Mouse (Mus musculus) CH12.LX (cell line): ENCODE results near the gene Pde9a. TPM values are rescaled to one million over a fixed set of nuclear protein-coding genes. Genes with fewer than 3 reads are reported as not detected.

Source experiments
- DNase-seq: peaks from one replicate; pipeline ENCODE4 v3.0.0-alpha.2; 2013; ENCODE audit errors: extremely low read depth
- H3K27ac ChIP-seq: 2 replicates; pipeline ENCODE4 v1.5.1; 2012; ENCODE audit warnings: low read depth, mild to moderate bottlenecking, control low read depth, moderate library complexity; ENCODE audit not compliant: insufficient read depth
- H3K27me3 ChIP-seq: replicated peaks from 2 replicates; pipeline ENCODE3; 2012; ENCODE audit warnings: inconsistent platforms
- H3K36me3 ChIP-seq, 2 experiments: replicated peaks in 1 of 2; 2 replicates each; pipeline versions ENCODE3 to v1.6.1; 2012; ENCODE audit warnings: inconsistent platforms in 1 of 2, low read length in 1 of 2, mild to moderate bottlenecking in 1 of 2, mixed read lengths in 1 of 2, moderate library complexity in 1 of 2; ENCODE audit not compliant: control insufficient read depth in 1 of 2, insufficient read depth in 1 of 2
- H3K4me1 ChIP-seq, 2 experiments: 2 replicates each; pipeline ENCODE4 v1.6.1; 2012; ENCODE audit warnings: inconsistent platforms in 1 of 2, moderate library complexity in 1 of 2; ENCODE audit not compliant: insufficient read depth in 2 of 2, control insufficient read depth in 1 of 2
- H3K4me2 ChIP-seq: 2 replicates; pipeline ENCODE4 v1.6.1; 2012; ENCODE audit warnings: low read depth, mild to moderate bottlenecking, control low read depth; ENCODE audit not compliant: poor library complexity, insufficient read depth, severe bottlenecking
- H3K4me3 ChIP-seq, 3 experiments: fragments of 150-350 bp in 1 of 3; sonication (generic) in 1 of 3; replicated peaks in 1 of 3; 2 replicates each; pipeline versions ENCODE3 to v1.5.1; 2011 to 2012; ENCODE audit warnings: low read depth in 2 of 3, low read length in 2 of 3, mild to moderate bottlenecking in 2 of 3, moderate library complexity in 2 of 3, control low read depth in 1 of 3, improper control_type of control experiment in 1 of 3, inconsistent platforms in 1 of 3, mixed read lengths in 1 of 3; ENCODE audit not compliant: poor library complexity in 1 of 3
- H3K79me2 ChIP-seq: replicated peaks from 2 replicates; pipeline ENCODE4 v1.6.1; 2012; ENCODE audit warnings: mild to moderate bottlenecking, moderate library complexity; ENCODE audit not compliant: control insufficient read depth, poor library complexity, insufficient read depth, severe bottlenecking; ENCODE audit errors: extremely low read depth
- H3K9ac ChIP-seq: 2 replicates; pipeline ENCODE4 v1.6.1; 2012; ENCODE audit warnings: low read depth, mild to moderate bottlenecking, control low read depth, moderate library complexity; ENCODE audit not compliant: insufficient read depth
- H3K9me3 ChIP-seq: replicated peaks from 2 replicates; pipeline ENCODE3; 2012; ENCODE audit warnings: low read length, inconsistent platforms, mixed read lengths
- CHD2 ChIP-seq: IDR thresholded peaks from 2 replicates; pipeline ENCODE4 v1.6.1; 2011; ENCODE audit warnings: low read length, improper control_type of control experiment
- CTCF ChIP-seq, 2 experiments: IDR thresholded peaks in 1 of 2; conservative IDR thresholded peaks in 1 of 2; 2 replicates each; pipeline ENCODE4 v1.5.1; 2011 to 2012; ENCODE audit warnings: low read depth in 2 of 2, low read length in 2 of 2, improper control_type of control experiment in 1 of 2, inconsistent platforms in 1 of 2, mild to moderate bottlenecking in 1 of 2, moderate library complexity in 1 of 2
- E2F4 ChIP-seq: IDR thresholded peaks from 2 replicates; pipeline ENCODE4 v1.6.1; 2011; ENCODE audit warnings: low read depth, low read length, improper control_type of control experiment; ENCODE audit not compliant: insufficient replicate concordance
- ELF1 ChIP-seq: IDR thresholded peaks from 2 replicates; pipeline ENCODE4 v1.6.1; 2014; ENCODE audit warnings: low read depth, mild to moderate bottlenecking, inconsistent platforms, low read length, improper control_type of control experiment
- HCFC1 ChIP-seq: IDR thresholded peaks from 2 replicates; pipeline ENCODE4 v1.6.1; 2012; ENCODE audit warnings: low read depth, mild to moderate bottlenecking, inconsistent platforms, low read length, improper control_type of control experiment
- MAFK ChIP-seq: IDR thresholded peaks from 2 replicates; pipeline ENCODE4 v1.6.1; 2011; ENCODE audit warnings: low read length, improper control_type of control experiment; ENCODE audit not compliant: insufficient replicate concordance
- MAX ChIP-seq: IDR thresholded peaks from 2 replicates; pipeline ENCODE4 v1.6.1; 2011; ENCODE audit warnings: low read length, improper control_type of control experiment
- MAZ ChIP-seq: IDR thresholded peaks from 2 replicates; pipeline ENCODE4 v1.6.1; 2012; ENCODE audit warnings: low read depth, mild to moderate bottlenecking, inconsistent platforms, low read length, improper control_type of control experiment, moderate library complexity
- NRF1 ChIP-seq: IDR thresholded peaks from 2 replicates; pipeline ENCODE4 v1.6.1; 2014; ENCODE audit warnings: low read depth, mild to moderate bottlenecking, inconsistent platforms, low read length, improper control_type of control experiment, moderate library complexity
- PAX5 ChIP-seq: IDR thresholded peaks from 2 replicates; pipeline ENCODE4 v1.6.1; 2012; ENCODE audit warnings: low read length, inconsistent platforms, mixed read lengths
- POLR2AphosphoS2 ChIP-seq: IDR thresholded peaks from 2 replicates; pipeline ENCODE4 v1.6.1; 2011; ENCODE audit warnings: low read depth, low read length, improper control_type of control experiment
- RCOR1 ChIP-seq: conservative IDR thresholded peaks from 2 replicates; pipeline ENCODE4 v1.6.1; 2012; ENCODE audit warnings: low read depth, mild to moderate bottlenecking, inconsistent platforms, low read length, improper control_type of control experiment
- SMC3 ChIP-seq: IDR thresholded peaks from 2 replicates; pipeline ENCODE4 v1.6.1; 2011; ENCODE audit warnings: low read depth, low read length, improper control_type of control experiment
- UBTF ChIP-seq: IDR thresholded peaks from 2 replicates; pipeline ENCODE4 v1.6.1; 2012; ENCODE audit warnings: low read depth, mild to moderate bottlenecking, inconsistent platforms, low read length, improper control_type of control experiment, moderate library complexity
- ZNF384 ChIP-seq: IDR thresholded peaks from 2 replicates; pipeline ENCODE4 v1.6.1; 2012; ENCODE audit warnings: low read depth, low read length, improper control_type of control experiment, inconsistent platforms
- dilution Hi-C: fragments of 300-500 bp; cut with MboI; formaldehyde crosslinking; loops from 2 replicates; pipeline ENCODE4 v1.14.3; 2020; ENCODE audit warnings: low sequenced_read_pairs; ENCODE audit not compliant: extremely low pct_unique_long_range_greater_than_20kb, extremely low pct_ligation_motif_present
- in situ Hi-C: fragments of 300-500 bp; cut with MboI; formaldehyde crosslinking; loops from 3 replicates; pipeline ENCODE4 v1.14.3; 2019; ENCODE audit warnings: low sequenced_read_pairs, low pct_ligation_motif_present, low pct_unique_long_range_greater_than_20kb, mixed read lengths
- polyA plus RNA-seq: library from polyadenylated mRNA; unstranded; fragments of >175 nt; gene quantifications from 2 replicates; pipeline ENCODE4 v1.2.1, GENCODE M21; 2012; ENCODE audit warnings: low read depth; ENCODE audit not compliant: insufficient read length
- total RNA-seq, 2 experiments: library from RNA; depleted of rRNA; stranded (reverse); fragments of 300-350 nt in 1 of 2; fragments of >200 nt in 1 of 2; gene quantifications; 2 replicates each; pipeline ENCODE4 v1.2.3; 2012 to 2014

The Pde9a gene
- total and polyA plus RNA-seq, 3 experiments: not detected

DNA sequence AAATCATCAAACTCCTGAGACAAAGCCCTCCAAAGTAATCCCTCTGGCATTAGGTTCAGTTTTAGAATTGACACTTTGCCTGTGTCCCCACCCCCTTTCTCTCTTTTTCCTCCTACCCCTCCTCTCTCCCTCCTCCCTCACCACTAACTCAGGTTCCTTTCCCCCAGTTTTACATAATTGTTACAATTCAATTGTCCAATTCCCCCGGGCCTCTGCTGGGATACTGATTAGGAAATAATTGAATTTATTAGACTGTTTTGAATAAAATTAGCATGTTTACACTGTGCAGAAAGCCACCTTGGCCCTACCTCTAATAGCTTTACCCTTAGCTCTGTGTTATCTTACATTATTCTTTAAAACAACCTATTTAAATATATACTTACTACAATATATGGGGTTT lies 128.7 kb downstream of the Pde9a start:
- Histone ChIP-seq H3K27ac (no peak overlapping the region), H3K79me2 (peaks cover 21% of the 10 kb centered on the region)
- TF ChIP-seq ZNF384 (no peak), ELF1 (no peak), PAX5 (no peak), E2F4 (no peak), CHD2 (no peak), HCFC1 (no peak), RCOR1 (no peak), UBTF (no peak), NRF1 (no peak), MAFK (no peak), MAZ (no peak), MAX (no peak)
- TF ChIP-seq, all 38 proteins: peak for 0
- H3K4me1 ChIP-seq: peaks cover 2 to 29% of the 10 kb centered on the region in 2 experiments; a peak in 2 of 4 replicates
- dilution Hi-C loops: no loop called here
- no peaks in the 10 kb centered on the region for H3K9me3 ChIP-seq
- H3K9ac ChIP-seq: no peak overlapping the region
- no peak for DNase-seq
- in situ Hi-C loops: loop anchor here (10.0 kb wide), 1 partner anchor 150 kb away; no protein-coding TSS in a partner anchor
- H3K4me2 ChIP-seq: no peak overlapping the region
- no peak overlapping the region for H3K4me3 ChIP-seq
- H3K27me3 ChIP-seq: no peaks in the 10 kb centered on the region
- H3K36me3 ChIP-seq: peaks cover 7 to 9% of the 10 kb centered on the region in 2 experiments

- no peak for DNase-seq
- Histone ChIP-seq H3K9me3 (no peaks in the 10 kb centered on the region), H3K79me2 (peaks cover 18% of the 10 kb centered on the region), H3K4me3 (peak overlapping the region; percentile 56 to 93 (median 73)), H3K27me3 (no peaks in the 10 kb centered on the region), H3K27ac (no peak overlapping the region), H3K36me3 (peaks cover 13 to 22% of the 10 kb centered on the region in 2 experiments), H3K9ac (peak overlapping the region; percentile 34; the same call in 1 of the 2 replicates), H3K4me2 (peak overlapping the region; percentile 39; the same call in 1 of the 2 replicates), H3K4me1 (peaks cover 2 to 29% of the 10 kb centered on the region in 2 experiments; a peak in 2 of 4 replicates)
- dilution Hi-C loops (no loop called here), in situ Hi-C loops (loop anchor here (10.0 kb wide), 1 partner anchor 145 kb away; no protein-coding TSS in a partner anchor)
- no peak for TF ChIP-seq POLR2AphosphoS2
- TF ChIP-seq CTCF (conservative IDR thresholded peaks at IDR 0.05 in 1 of 2, IDR thresholded peaks at IDR 0.05 in 1 of 2; ENCODE audit: low read depth in 2 of 2, low read length in 2 of 2): peak in 1 of 2 experiments; percentile 35; a peak in 2 of 4 replicates
- TF ChIP-seq SMC3: peak; percentile 10; the same call in 1 of the 2 replicates
Measured at GRCm38 (mm10) chr17:31519344-31519945, 133.4 kb downstream of the Pde9a start.
